Mouse (Mus musculus): ENCODE data around the gene Mtnr1b. TPM values are rescaled to one million over a fixed set of nuclear protein-coding genes. Genes with fewer than 3 reads are reported as not detected.
"Not testable (repeated sequence)": the region's sequence is repeated elsewhere in the genome, so short reads cannot be mapped to it uniquely, and the experiment has no call there.

Gene Mtnr1b
- polyA plus RNA-seq, 2 experiments: not detected

DNA sequence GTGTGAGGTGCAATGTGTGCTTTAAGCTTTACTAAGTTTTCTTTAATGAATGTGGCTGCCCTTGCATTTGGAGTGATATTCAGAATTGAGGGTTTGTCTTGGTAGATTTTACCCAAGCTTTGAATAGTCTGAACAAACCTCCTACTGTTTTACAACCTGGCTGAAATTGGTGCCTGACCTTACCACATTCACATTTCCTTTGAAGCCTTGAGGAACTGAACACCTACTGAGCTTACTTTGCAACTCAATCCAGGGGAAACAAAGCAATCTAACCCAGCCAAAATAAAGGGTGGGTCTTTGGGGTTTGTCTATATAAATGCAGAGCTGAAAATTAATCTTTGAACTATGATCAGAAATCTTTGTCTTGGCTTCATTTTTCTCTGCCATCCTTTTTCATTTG lies 23.6 kb downstream of the Mtnr1b start:
- no peak overlapping the region for H3K4me3 ChIP-seq (replicated peaks; ENCODE audit: low read length)
- H3K27me3 ChIP-seq (ENCODE audit: control insufficient read depth, insufficient read depth, low read length): no peaks in the 10 kb centered on the region
- H3K9me3 ChIP-seq (ENCODE audit: control insufficient read depth, low read length): no peaks in the 10 kb centered on the region
- no peak overlapping the region for H3K9ac ChIP-seq (ENCODE audit: low read depth, low read length, severe bottlenecking)
- H3K4me1 ChIP-seq (ENCODE audit: control insufficient read depth, insufficient read depth, low read length): no peaks in the 10 kb centered on the region
- no peak overlapping the region for H3K27ac ChIP-seq (replicated peaks; ENCODE audit: low read depth, low read length)
- H3K4me2 ChIP-seq (replicated peaks; ENCODE audit: low read depth, low read length, severe bottlenecking): no peak overlapping the region
- no peak for ATAC-seq (ENCODE audit: low FRiP score, low read depth)
- no peak for DNase-seq (ENCODE audit: low spot score)
- TF ChIP-seq POLR2A (IDR thresholded peaks at IDR 0.05; ENCODE audit: borderline replicate concordance, extremely low read depth, insufficient read depth, insufficient read length): no peak
- no peaks in the 10 kb centered on the region for H3K36me3 ChIP-seq (ENCODE audit: control insufficient read depth, insufficient read depth, low read length)

GRCm38 (mm10) chr9:15845390-15845789 lies 29.0 kb downstream of the Mtnr1b start:
- H3K27ac ChIP-seq (replicated peaks; ENCODE audit: low read depth, low read length): no peak overlapping the region
- H3K36me3 ChIP-seq (ENCODE audit: control insufficient read depth, insufficient read depth, low read length): no peaks in the 10 kb centered on the region
- H3K4me3 ChIP-seq (replicated peaks; ENCODE audit: low read length): no peak overlapping the region
- H3K9me3 ChIP-seq (ENCODE audit: control insufficient read depth, low read length): no peaks in the 10 kb centered on the region
- H3K4me2 ChIP-seq (replicated peaks; ENCODE audit: low read depth, low read length, severe bottlenecking): no peak overlapping the region
- no peaks in the 10 kb centered on the region for H3K4me1 ChIP-seq (ENCODE audit: control insufficient read depth, insufficient read depth, low read length)
- no peak for DNase-seq (ENCODE audit: low spot score)
- no peak for ATAC-seq (ENCODE audit: low FRiP score, low read depth)
- H3K27me3 ChIP-seq (ENCODE audit: control insufficient read depth, insufficient read depth, low read length): no peaks in the 10 kb centered on the region
- H3K9ac ChIP-seq (ENCODE audit: low read depth, low read length, severe bottlenecking): no peak overlapping the region
- 54% methylated on average over 8 of the region's 8 CpGs for WGBS
- no peak for TF ChIP-seq POLR2A (IDR thresholded peaks at IDR 0.05; ENCODE audit: borderline replicate concordance, extremely low read depth, insufficient read depth, insufficient read length)

DNA sequence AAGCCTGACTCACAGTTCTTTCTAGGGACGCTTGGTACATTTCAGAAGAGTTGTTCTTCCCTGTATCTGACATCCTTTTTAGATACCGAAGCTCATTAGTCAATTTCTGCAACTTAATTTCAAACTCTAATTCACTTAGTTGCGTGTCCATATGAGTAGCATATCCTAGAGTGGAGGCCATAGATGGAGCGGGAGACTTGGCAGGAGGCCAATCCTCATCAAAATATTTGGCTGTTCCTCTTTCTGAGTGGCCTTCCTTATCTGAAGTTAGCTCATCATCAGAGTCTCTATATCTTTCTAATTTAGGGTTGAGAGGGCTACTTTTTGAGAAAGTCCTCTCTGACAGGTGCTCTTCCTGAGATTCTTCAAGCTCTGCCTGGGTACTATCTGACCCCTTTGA lies 29.4 kb downstream of the Mtnr1b start:
- DNase-seq (ENCODE audit: low spot score): peak; percentile 48
- H3K27ac ChIP-seq (replicated peaks; ENCODE audit: low read depth, low read length); H3K36me3 ChIP-seq (ENCODE audit: control insufficient read depth, insufficient read depth, low read length); H3K4me3 ChIP-seq (replicated peaks; ENCODE audit: low read length); H3K4me1 ChIP-seq (ENCODE audit: control insufficient read depth, insufficient read depth, low read length); H3K9ac ChIP-seq (ENCODE audit: low read depth, low read length, severe bottlenecking); H3K27me3 ChIP-seq (ENCODE audit: control insufficient read depth, insufficient read depth, low read length); H3K9me3 ChIP-seq (ENCODE audit: control insufficient read depth, low read length); ATAC-seq (ENCODE audit: low FRiP score, low read depth); H3K4me2 ChIP-seq (replicated peaks; ENCODE audit: low read depth, low read length, severe bottlenecking): not testable (repeated sequence)
- 84% methylated on average over 4 of the region's 4 CpGs for WGBS

- peak; percentile 70 for ATAC-seq (ENCODE audit: low FRiP score, low read depth)
- WGBS: 43% methylated on average over 6 of the region's 6 CpGs
- Histone ChIP-seq H3K9me3 (ENCODE audit: control insufficient read depth, low read length) (no peaks in the 10 kb centered on the region), H3K36me3 (ENCODE audit: control insufficient read depth, insufficient read depth, low read length) (no peaks in the 10 kb centered on the region), H3K4me1 (ENCODE audit: control insufficient read depth, insufficient read depth, low read length) (no peaks in the 10 kb centered on the region), H3K27me3 (ENCODE audit: control insufficient read depth, insufficient read depth, low read length) (no peaks in the 10 kb centered on the region), H3K4me2 (replicated peaks; ENCODE audit: low read depth, low read length, severe bottlenecking) (no peak overlapping the region), H3K9ac (ENCODE audit: low read depth, low read length, severe bottlenecking) (no peak overlapping the region), H3K27ac (replicated peaks; ENCODE audit: low read depth, low read length) (no peak overlapping the region), H3K4me3 (replicated peaks; ENCODE audit: low read length) (no peak overlapping the region)
- TF ChIP-seq POLR2A (IDR thresholded peaks at IDR 0.05; ENCODE audit: borderline replicate concordance, extremely low read depth, insufficient read depth, insufficient read length): no peak
- DNase-seq (ENCODE audit: low spot score): peak; percentile 56
These were observed 61.1 kb downstream of the Mtnr1b start for GRCm38 (mm10) chr9:15813002-15813911.

GRCm38 (mm10) chr9:15804296-15804695 lies 70.1 kb downstream of the Mtnr1b start:
- Histone ChIP-seq H3K27ac (replicated peaks; ENCODE audit: low read depth, low read length) (no peak overlapping the region), H3K4me2 (replicated peaks; ENCODE audit: low read depth, low read length, severe bottlenecking) (no peak overlapping the region), H3K4me1 (ENCODE audit: control insufficient read depth, insufficient read depth, low read length) (no peaks in the 10 kb centered on the region), H3K9ac (ENCODE audit: low read depth, low read length, severe bottlenecking) (no peak overlapping the region), H3K27me3 (ENCODE audit: control insufficient read depth, insufficient read depth, low read length) (no peaks in the 10 kb centered on the region), H3K36me3 (ENCODE audit: control insufficient read depth, insufficient read depth, low read length) (no peaks in the 10 kb centered on the region), H3K4me3 (replicated peaks; ENCODE audit: low read length) (no peak overlapping the region), H3K9me3 (ENCODE audit: control insufficient read depth, low read length) (no peaks in the 10 kb centered on the region)
- DNase-seq (ENCODE audit: low spot score) (no peak), ATAC-seq (ENCODE audit: low FRiP score, low read depth) (no peak)
- TF ChIP-seq POLR2A (IDR thresholded peaks at IDR 0.05; ENCODE audit: borderline replicate concordance, extremely low read depth, insufficient read depth, insufficient read length): no peak
- 83% methylated on average over 2 of the region's 2 CpGs for WGBS

All from limb, embryonic 14.5 days (tissue).